Mouse (Mus musculus) limb, embryonic 14.5 days (tissue): ENCODE measurements around the gene Marc1. TPM values are rescaled to one million over a fixed set of nuclear protein-coding genes. Genes with fewer than 3 reads are reported as not detected.
A peak's percentile ranks its signal among the peaks of the same experiment; 100 is the strongest.

ENCODE experiments used
- ATAC-seq: fragments of 200-750 bp; cut with Nextera tagmentation; 2 replicates; pipeline ENCODE4 v1.8.0; 2017; ENCODE audit warnings: low read depth, moderate number of reproducible peaks, moderate TSS enrichment; ENCODE audit not compliant: low FRiP score
- DNase-seq: peaks from one replicate; pipeline ENCODE4 v3.0.0-alpha.2; 2015; ENCODE audit warnings: low spot score
- H3K27ac ChIP-seq: fragments of 300-500 bp; sonication (generic); replicated peaks from 2 replicates; pipeline ENCODE4 v1.5.1; 2014; ENCODE audit warnings: low read depth, mild to moderate bottlenecking, low read length, moderate library complexity, mixed read lengths
- H3K27me3 ChIP-seq: fragments of 300-500 bp; sonication (generic); 2 replicates; pipeline ENCODE4 v1.6.1; 2014; ENCODE audit warnings: low read length, mixed read lengths; ENCODE audit not compliant: control insufficient read depth, insufficient read depth
- H3K36me3 ChIP-seq: fragments of 300-500 bp; sonication (generic); 2 replicates; pipeline ENCODE4 v1.6.1; 2014; ENCODE audit warnings: mild to moderate bottlenecking, low read length, moderate library complexity, mixed read lengths; ENCODE audit not compliant: control insufficient read depth, insufficient read depth
- H3K4me1 ChIP-seq: fragments of 300-500 bp; sonication (generic); 2 replicates; pipeline ENCODE4 v1.6.1; 2014; ENCODE audit warnings: antibody characterized with exemption, low read length, mixed read lengths; ENCODE audit not compliant: control insufficient read depth, insufficient read depth
- H3K4me2 ChIP-seq: fragments of 300-500 bp; sonication (generic); replicated peaks from 2 replicates; pipeline ENCODE4 v1.6.1; 2014; ENCODE audit warnings: low read depth, mild to moderate bottlenecking, low read length, moderate library complexity; ENCODE audit not compliant: severe bottlenecking
- H3K4me3 ChIP-seq: fragments of 300-500 bp; sonication (generic); replicated peaks from 2 replicates; pipeline ENCODE4 v1.5.1; 2014; ENCODE audit warnings: low read length
- H3K9ac ChIP-seq: fragments of 300-500 bp; sonication (generic); 2 replicates; pipeline ENCODE4 v1.6.1; 2014; ENCODE audit warnings: mild to moderate bottlenecking, low read depth, low read length, moderate library complexity; ENCODE audit not compliant: severe bottlenecking
- H3K9me3 ChIP-seq: fragments of 300-500 bp; sonication (generic); 2 replicates; pipeline ENCODE4 v1.6.1; 2016; ENCODE audit warnings: low read length; ENCODE audit not compliant: control insufficient read depth
- POLR2A ChIP-seq: fragments of 200-500 bp; IDR thresholded peaks from 2 replicates; pipeline ENCODE4 v1.8.0; 2012; ENCODE audit warnings: inconsistent platforms, mild to moderate bottlenecking, moderate library complexity, borderline replicate concordance; ENCODE audit not compliant: insufficient read depth, insufficient read length; ENCODE audit errors: extremely low read depth
- WGBS: fragments of 180-500 bp; shearing (Covaris S2); extraction: QIAGEN DNeasy Blood & Tissue Kit; methylation state at CpG from one replicate; pipeline ENCODE4 v1.1.7; 2014; 5-methylcytosine and 5-hydroxymethylcytosine counted together
- polyA plus RNA-seq, 2 experiments: library from polyadenylated mRNA; depleted of rRNA in 1 of 2; stranded (reverse) in 1 of 2; unstranded in 1 of 2; fragments of >200 nt; fragmentation: Nextera tagmentation in 1 of 2; extraction: Ambion mirVana in 1 of 2; gene quantifications; 2 replicates each; pipeline versions ENCODE4 v1.2.1 to v1.2.3; 2012 to 2014

Marc1 gene
- polyA plus RNA-seq, 2 experiments: 0.11 to 0.13 TPM

GRCm38 (mm10) chr1:184761988-184762387 is 49.1 kb downstream of the Marc1 start:
- ATAC-seq (no peak), DNase-seq (no peak)
- Histone ChIP-seq H3K4me3 (no peak overlapping the region), H3K4me1 (peaks cover 7% of the 10 kb centered on the region; the same call in 1 of the 2 replicates), H3K27me3 (no peaks in the 10 kb centered on the region), H3K9ac (no peak overlapping the region), H3K36me3 (no peaks in the 10 kb centered on the region), H3K9me3 (no peaks in the 10 kb centered on the region), H3K4me2 (no peak overlapping the region), H3K27ac (no peak overlapping the region)
- TF ChIP-seq POLR2A: no peak
- WGBS: 72% methylated on average over 4 of the region's 4 CpGs

DNA sequence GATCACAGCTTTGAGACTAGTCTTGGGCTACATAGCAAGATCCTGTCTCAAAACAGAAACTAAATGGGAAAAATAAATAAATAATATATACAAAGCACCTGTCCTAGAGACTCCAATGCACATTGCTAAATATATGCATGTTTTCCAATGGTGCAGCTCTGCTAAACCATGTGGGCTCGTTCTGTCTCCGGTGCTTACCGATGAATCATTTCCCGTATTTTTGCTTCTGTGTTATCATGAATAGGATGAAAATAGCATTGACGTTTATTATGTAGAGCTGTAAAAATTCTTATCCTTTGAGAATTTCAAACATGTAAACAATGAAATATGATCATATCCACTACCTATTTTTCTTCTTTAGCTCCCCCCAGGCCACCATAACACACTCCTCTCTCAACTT is 58.4 kb downstream of the Marc1 start:
- no peak overlapping the region for H3K4me2 ChIP-seq
- H3K9me3 ChIP-seq: no peaks in the 10 kb centered on the region
- 86% methylated on average over 5 of the region's 5 CpGs for WGBS
- H3K4me3 ChIP-seq: no peak overlapping the region
- H3K4me1 ChIP-seq: 0 out of 2 replicates have a peak, but pooled peaks cover 3% of the 10 kb centered on the region
- TF ChIP-seq POLR2A: no peak
- H3K9ac ChIP-seq: no peak overlapping the region
- DNase-seq (no peak), ATAC-seq (no peak)
- H3K27me3 ChIP-seq: no peaks in the 10 kb centered on the region
- no peaks in the 10 kb centered on the region for H3K36me3 ChIP-seq
- no peak overlapping the region for H3K27ac ChIP-seq

DNA sequence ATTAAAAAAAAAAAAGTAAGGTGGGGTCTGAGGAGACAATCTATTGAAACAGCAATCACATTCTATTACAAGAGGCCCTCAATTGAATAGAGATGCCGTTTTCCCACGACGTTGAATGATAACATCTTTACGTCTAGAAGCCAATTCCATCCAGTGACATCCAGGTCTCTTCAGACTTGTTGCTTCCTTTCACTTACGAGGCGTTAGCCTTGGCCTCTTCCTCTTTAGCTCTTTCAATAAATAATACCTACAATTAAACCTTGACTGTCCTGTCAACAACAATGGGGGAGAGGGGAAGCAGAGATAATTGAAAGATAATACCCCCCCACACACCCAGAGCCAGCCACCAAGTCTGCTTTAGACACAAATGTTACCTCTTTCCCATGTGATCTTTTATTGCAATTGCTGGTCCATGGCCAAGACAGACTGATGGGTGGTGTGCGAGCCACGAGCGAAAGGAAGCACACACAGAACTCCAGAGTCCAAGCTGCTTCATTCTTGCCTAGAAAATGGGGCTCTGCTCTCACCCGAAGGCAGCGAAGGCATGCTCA is 60.9 kb downstream of the Marc1 start:
- WGBS: 75% methylated on average over 11 of the region's 11 CpGs
- no peak for TF ChIP-seq POLR2A
- Histone ChIP-seq H3K9ac (no peak overlapping the region), H3K9me3 (no peaks in the 10 kb centered on the region), H3K4me3 (no peak overlapping the region), H3K27me3 (no peaks in the 10 kb centered on the region), H3K27ac (no peak overlapping the region), H3K4me1 (0 out of 2 replicates have a peak, but pooled peaks cover 3% of the 10 kb centered on the region), H3K4me2 (no peak overlapping the region), H3K36me3 (no peaks in the 10 kb centered on the region)
- DNase-seq (no peak), ATAC-seq (no peak)

DNA sequence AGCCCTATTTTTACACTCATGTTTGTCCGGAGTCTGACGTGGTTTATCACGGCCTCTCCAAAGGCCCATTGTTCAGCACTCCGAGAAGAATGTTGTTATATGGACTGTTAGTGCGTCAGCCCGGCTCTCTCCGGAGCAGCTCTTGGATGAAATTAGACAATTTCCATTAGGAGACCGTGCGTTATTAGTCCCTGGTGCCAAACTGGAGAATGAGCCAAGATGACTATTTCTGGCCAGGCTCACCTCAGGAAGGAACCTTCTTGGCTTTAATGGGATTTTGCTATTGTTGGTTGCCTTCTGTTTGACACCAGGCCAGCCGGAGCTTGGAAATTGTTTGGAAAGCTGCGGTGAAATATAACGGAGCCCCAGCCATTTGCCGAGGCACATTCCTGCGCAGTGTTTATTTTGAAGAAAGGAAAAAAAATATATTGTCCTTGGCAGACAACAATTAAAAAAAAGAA is 62.4 kb downstream of the Marc1 start:
- no peaks in the 10 kb centered on the region for H3K27me3 ChIP-seq
- H3K9me3 ChIP-seq: no peaks in the 10 kb centered on the region
- 46% methylated on average over 14 of the region's 14 CpGs for WGBS
- no peaks in the 10 kb centered on the region for H3K36me3 ChIP-seq
- TF ChIP-seq POLR2A: no peak
- H3K4me1 ChIP-seq: peaks cover 3% of the 10 kb centered on the region; the same call in 1 of the 2 replicates
- no peak overlapping the region for H3K4me3 ChIP-seq
- H3K9ac ChIP-seq: no peak overlapping the region
- H3K27ac ChIP-seq: no peak overlapping the region
- peak; percentile 79 for ATAC-seq
- DNase-seq: peak; percentile 84
- no peak overlapping the region; the same call in 1 of the 2 replicates for H3K4me2 ChIP-seq

GRCm38 (mm10) chr1:184737876-184738479 is 73.1 kb downstream of the Marc1 start:
- Histone ChIP-seq H3K9ac (no peak overlapping the region), H3K4me2 (no peak overlapping the region), H3K4me1 (peaks cover 6% of the 10 kb centered on the region; the same call in 1 of the 2 replicates), H3K4me3 (no peak overlapping the region), H3K27ac (no peak overlapping the region), H3K36me3 (no peaks in the 10 kb centered on the region), H3K27me3 (peaks cover 51% of the 10 kb centered on the region), H3K9me3 (no peaks in the 10 kb centered on the region)
- TF ChIP-seq POLR2A: no peak
- peak; percentile 84 for DNase-seq
- 9% methylated on average over 12 of the region's 14 CpGs for WGBS
- ATAC-seq: peak; percentile 69
